Mouse (Mus musculus) adipocyte (in vitro differentiated cells): ENCODE data around the gene Ube2z.

ENCODE experiments used
- DNase-seq: peaks from one replicate; pipeline ENCODE4 v3.0.0-alpha.2; 2016; ENCODE audit warnings: low spot score

The Ube2z gene

GRCm38 (mm10) chr11:96058309-96058708, 6.9 kb downstream of the Ube2z start:
- DNase-seq: no peak

- DNase-seq: no peak
Observed at GRCm38 (mm10) chr11:96050854-96051253, 14.3 kb downstream of the Ube2z start.

DNA sequence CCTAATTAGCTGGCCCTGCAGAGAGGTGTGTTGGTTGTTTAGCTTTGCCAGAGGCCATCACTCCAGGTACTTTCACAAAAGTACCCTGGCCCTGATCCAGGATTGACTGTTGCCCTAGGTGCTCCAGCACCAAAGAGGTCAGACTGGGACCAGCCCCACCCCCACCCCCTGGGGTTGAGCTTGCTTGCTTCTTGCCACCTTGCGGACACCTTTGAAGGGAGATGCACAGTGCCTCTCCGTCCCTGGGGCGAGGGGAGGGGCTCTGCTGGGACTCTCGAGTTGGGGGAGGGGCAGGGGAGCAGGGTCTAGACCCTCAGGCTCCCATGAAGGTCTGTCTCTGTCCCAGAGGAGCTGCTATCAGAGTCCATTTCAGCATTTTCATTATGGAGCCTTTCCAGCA, 15.2 kb downstream of the Ube2z start:
- DNase-seq: no peak

DNA sequence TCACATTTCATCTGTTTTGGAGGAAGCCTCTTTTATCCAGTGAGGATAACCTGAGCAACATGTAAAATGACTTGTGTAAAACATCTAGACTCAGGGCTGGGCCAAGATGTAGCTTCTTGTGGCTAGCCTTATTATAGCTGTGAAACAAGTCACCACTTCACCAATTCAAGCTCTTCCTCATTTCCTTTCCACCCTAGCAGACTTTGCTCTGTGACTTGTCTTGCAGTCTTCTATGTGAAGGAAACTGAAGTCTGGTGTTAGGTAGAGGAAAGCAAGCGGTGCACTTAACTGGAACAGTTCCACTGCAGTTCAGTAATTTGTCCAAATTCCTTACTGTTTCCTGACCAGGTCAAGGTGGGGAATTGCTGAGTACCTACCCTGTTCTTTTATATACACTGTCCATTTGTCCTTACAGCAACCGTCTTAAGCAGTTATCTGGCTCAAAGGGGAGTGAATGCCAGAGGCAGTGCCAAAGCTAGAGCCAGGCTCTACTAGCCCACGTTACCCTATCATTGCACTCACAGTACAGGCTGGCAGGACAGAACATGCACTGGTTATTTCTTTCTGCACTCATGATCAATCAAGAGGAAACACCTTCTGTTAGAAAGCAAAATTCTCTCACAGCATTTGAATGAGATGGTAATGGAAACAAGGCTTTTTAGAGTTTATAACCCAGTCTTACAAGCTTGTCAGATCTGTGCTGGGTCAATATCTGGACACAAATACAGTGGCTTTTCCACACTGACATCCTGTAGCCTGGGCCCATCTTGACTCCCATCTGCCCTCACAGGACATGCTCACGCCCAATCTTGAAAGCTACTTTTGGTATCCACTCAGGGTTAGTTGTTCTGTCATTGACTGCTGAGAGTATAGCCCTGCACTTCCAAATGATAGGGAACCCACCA, 17.5 kb downstream of the Ube2z start:
- no peak for DNase-seq

- no peak for DNase-seq
Observed at GRCm38 (mm10) chr11:96046793-96047192, 18.4 kb downstream of the Ube2z start.

- no peak for DNase-seq
Observed at GRCm38 (mm10) chr11:96046028-96046427, 19.2 kb downstream of the Ube2z start.

DNA sequence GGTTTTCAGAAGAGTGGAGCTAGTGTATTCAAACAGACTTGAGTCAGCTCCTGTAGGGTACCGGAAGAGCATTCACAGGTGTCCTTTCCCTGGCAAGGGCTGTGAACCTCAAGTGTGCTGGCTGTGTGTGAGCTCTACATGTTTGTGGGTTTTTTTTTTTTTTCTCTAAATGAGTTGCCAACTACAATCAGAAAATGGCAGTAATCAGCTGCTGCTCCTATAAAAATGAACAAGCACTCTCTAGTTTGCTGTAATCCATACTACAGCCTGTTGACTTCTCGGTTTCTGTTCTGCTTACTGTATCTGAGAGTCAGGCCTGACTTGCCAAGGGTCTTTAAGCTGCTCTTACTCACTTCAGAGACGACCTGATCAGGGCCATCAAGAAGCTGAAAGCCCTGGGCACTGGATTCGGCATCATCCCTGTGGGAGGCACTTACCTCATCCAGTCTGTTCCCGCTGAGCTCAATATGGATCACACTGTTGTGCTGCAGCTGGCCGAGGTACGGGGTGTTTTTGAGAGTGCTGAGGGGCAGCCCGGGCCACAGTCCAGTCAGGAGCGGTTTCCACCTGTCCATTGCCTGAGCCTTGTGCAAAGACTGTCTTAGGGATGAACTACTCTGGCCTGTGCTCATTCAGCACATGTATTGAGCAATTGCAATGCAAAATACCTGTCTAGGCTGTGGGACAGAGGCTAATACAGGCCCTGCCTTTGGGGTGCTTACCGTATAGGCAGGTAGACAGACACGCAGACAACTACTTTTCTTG, 20.2 kb downstream of the Ube2z start:
- no peak for DNase-seq

GRCm38 (mm10) chr11:96038560-96038959, 26.6 kb downstream of the Ube2z start:
- no peak for DNase-seq

- DNase-seq: no peak
Observed at GRCm38 (mm10) chr11:96037499-96037898, 27.7 kb downstream of the Ube2z start.

GRCm38 (mm10) chr11:96035133-96035532, 30.1 kb downstream of the Ube2z start:
- no peak for DNase-seq

DNA sequence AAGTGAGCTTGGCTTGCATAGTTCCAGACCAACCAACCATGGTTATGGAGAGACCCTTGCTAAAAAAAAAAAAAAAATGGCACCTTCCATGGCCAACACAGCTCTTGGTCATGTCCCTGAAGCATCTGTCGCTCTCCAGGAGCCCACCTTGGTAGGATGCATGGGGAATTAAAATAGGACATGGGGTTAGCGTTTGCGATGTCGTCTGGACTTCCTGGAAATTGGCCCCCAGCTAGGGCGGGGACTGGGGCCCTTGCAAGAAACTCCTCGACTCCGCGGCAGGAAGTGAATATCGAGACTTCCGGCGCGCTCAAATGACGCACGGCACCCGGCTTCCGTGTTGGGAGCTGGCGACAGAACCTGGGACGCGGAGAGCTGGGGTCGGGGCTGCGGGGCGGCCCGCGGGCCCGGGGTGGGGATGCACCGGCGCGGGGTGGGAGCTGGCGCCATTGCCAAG, 30.6 kb downstream of the Ube2z start, which contains the start of gene Snf8:
Gene Snf8 (plus strand): TSS at position 290 of the 457 bp plus-strand sequence.
- DNase-seq: peak; percentile 93

GRCm38 (mm10) chr11:96034116-96034515, 31.1 kb downstream of the Ube2z start:
- DNase-seq: peak; percentile 38

DNA sequence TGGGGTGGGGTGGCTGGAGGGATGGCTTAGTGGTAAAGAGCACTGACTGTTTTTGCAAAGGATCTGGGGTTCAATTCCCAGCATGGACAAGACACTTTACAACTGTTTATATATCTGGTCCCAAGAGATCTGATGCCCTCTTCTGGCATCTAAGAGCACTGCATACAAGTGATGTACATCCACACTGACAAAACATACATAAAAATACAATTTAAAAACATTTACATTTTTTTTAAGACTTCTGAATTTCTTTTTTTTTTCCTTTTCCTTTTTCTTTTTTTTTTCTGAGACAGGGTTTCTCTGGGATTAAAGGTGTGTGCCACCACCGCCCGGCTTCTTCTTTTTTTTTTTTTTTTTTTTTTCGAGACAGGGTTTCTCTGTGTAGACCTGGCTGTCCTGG, 31.9 kb downstream of the Ube2z start:
- no peak for DNase-seq

DNA sequence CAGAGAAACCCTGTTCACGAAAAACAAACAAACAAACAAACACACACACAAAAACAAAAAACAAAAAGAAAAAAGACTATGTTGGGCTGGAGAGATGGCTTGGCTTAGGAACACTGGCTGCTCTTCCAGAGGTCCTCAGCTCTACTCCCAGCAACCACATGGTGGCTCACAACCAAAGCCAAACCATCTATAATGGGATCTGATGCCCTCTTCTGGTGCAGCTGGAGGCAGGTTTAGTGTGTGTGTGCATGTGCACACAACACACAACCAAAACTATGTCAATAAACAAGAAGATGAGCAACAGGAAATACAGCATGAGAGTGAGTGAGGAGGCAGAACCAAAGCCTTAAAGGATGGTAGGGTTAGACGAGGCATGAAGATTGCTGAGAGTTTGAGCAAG, 33.5 kb downstream of the Ube2z start:
- DNase-seq: no peak

- no peak for DNase-seq
Observed at GRCm38 (mm10) chr11:96030571-96030970, 34.6 kb downstream of the Ube2z start.

GRCm38 (mm10) chr11:96028130-96028529, 37.1 kb downstream of the Ube2z start:
- no peak for DNase-seq

- DNase-seq: no peak
Observed at GRCm38 (mm10) chr11:96020622-96021021, 44.6 kb downstream of the Ube2z start.

DNA sequence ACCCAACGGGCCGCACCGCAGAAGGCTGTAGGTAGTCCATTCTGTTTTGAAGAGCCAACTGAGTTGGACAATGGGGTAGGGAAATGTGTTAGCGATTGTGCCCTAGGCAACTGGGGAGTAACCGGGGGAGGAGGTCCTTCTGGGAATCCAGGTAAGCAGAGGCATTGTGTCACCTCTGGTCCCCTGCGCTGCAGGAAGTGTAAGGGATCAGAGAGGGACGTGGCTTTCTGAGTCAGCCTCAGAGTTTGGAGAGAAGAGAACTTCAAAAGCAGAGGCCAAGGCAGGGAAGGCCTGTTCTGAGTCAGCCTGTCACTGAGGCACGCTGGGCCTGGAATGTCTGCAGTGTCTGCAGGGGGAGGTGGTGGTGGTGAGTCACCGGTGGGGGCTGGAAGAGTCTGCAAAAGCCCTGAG, 47.2 kb downstream of the Ube2z start:
- DNase-seq: no peak

DNA sequence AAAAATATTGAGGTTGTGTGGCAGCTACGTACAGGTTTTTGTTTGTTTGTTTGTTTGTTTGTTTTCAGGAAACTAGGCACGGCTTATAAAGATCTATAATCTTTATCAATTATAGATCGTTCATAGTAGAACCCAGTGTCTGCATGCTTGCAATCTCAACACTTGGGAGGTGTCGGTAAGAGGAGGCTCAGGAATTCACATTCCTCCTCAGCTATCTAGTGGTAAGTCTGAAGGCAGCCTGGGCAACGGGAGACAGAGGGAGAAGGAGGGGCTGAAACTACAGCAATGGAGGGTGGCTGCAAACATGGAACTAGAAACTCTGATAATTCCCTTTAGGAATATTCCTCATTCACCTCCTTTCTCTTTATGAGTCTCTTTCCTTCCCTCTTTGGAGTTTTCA, 49.8 kb downstream of the Ube2z start:
- DNase-seq: no peak

GRCm38 (mm10) chr11:96011982-96012381, 53.2 kb downstream of the Ube2z start:
- no peak for DNase-seq

DNA sequence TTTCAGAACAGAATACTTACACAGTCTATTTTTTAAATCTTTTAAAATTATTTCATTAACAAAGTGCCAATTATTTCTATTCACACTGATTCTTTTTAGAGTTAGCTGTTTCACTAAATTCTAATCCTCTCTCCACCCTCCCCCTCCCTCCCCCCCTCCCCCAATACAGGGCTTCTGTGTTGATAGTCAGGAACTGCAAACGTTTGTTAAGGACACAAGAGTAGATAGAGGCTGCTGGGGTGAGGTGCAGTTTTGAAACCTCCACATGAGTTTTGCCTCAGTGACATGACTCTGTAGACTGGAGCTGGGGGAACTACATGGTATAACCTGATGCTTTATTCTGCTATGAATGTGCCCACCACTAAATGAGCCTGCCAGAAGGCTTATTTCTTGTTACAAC, 56.4 kb downstream of the Ube2z start:
- no peak for DNase-seq

DNA sequence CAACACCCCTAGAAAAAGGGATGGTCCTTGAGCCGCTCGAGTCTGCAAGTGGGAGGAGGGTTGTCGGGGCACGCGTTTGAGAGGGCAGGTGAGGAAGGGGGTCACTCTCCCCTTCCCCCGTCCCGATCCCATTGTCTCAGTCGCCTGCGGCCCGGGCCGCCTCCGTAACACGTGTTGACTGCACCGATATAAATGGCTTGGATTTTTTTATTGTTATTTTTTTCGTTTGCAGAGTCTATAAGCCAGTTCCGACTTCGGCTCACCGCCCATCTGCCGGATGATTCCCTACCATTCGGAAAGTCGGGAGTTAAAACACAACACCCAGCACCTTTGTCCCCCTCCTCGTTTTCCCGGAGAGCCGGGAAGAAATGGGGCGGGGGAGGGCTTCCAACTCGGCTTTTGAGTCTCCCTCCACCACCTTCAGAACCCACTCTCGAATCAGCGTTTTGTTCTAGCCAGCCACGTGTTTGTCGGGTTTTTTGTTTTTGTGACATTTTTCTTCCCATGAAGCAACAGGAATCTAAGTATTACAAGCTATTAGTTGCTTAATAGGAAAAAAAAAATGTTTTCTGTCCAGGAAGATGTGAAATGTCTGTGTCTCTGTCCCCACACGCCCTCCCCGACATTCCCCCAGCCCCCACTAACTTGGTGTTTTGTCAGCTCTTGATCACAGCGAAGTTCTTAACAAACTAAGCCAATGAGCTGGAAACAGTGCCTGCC, 57.5 kb downstream of the Ube2z start:
- no peak for DNase-seq
